Mouse (Mus musculus) G1E (cell line): ENCODE measurements around the gene Ank3. TPM values are rescaled to one million over a fixed set of nuclear protein-coding genes. Genes with fewer than 3 reads are reported as not detected.

Source experiments
- ATAC-seq: 2 replicates; pipeline ENCODE4 v1.8.0; 2016; ENCODE audit warnings: mild to moderate bottlenecking; ENCODE audit not compliant: insufficient number of reproducible peaks, poor library complexity, low FRiP score, severe bottlenecking; ENCODE audit errors: extremely low read depth
- DNase-seq: peaks from one replicate; pipeline ENCODE4 v3.0.0; 2012; ENCODE audit warnings: low spot score
- H3K27me3 ChIP-seq: 2 replicates; pipeline ENCODE4 v1.6.1; 2012; ENCODE audit warnings: mild to moderate bottlenecking, low read length, inconsistent platforms; ENCODE audit not compliant: insufficient read depth
- H3K36me3 ChIP-seq: replicated peaks from 2 replicates; pipeline ENCODE3; 2012; ENCODE audit warnings: mild to moderate bottlenecking, inconsistent platforms
- H3K4me1 ChIP-seq: 2 replicates; pipeline ENCODE4 v1.6.1; 2012; ENCODE audit warnings: low read depth, low read length, inconsistent platforms, mixed read lengths; ENCODE audit not compliant: insufficient read depth
- H3K4me3 ChIP-seq: 2 replicates; pipeline ENCODE4 v1.5.1; 2012; ENCODE audit warnings: low read depth, mild to moderate bottlenecking, inconsistent platforms, low read length, moderate library complexity, mixed read lengths
- H3K9me3 ChIP-seq: replicated peaks from 2 replicates; pipeline ENCODE4 v1.6.1; 2012; ENCODE audit warnings: inconsistent platforms
- CTCF ChIP-seq: IDR thresholded peaks from 2 replicates; pipeline ENCODE4 v1.5.1; 2012; ENCODE audit warnings: low read depth, low read length, inconsistent platforms, mixed read lengths
- GATA1 ChIP-seq: IDR thresholded peaks from 2 replicates; pipeline ENCODE4 v1.6.1; 2012; ENCODE audit warnings: borderline replicate concordance, low read length, inconsistent platforms, mixed read lengths
- GATA2 ChIP-seq: IDR thresholded peaks from 2 replicates; pipeline ENCODE4 v1.6.1; 2012; ENCODE audit warnings: low read depth, low read length, inconsistent platforms, borderline replicate concordance
- POLR2AphosphoS5 ChIP-seq: IDR thresholded peaks from 2 replicates; pipeline ENCODE4 v1.6.1; 2012; ENCODE audit warnings: low read depth, low read length, inconsistent platforms; ENCODE audit not compliant: insufficient replicate concordance
- TAL1 ChIP-seq: conservative IDR thresholded peaks from 2 replicates; pipeline ENCODE4 v1.6.1; 2012; ENCODE audit warnings: low read depth, low read length, inconsistent platforms, mixed read lengths
- polyA plus RNA-seq: library from polyadenylated mRNA; stranded (reverse); fragments of >175 nt; gene quantifications from 2 replicates; pipeline ENCODE4 v1.2.3, GENCODE M21; 2012
- total RNA-seq, 2 experiments: library from RNA; stranded (forward) in 1 of 2; stranded (reverse) in 1 of 2; fragments of 200-1000 nt in 1 of 2; fragments of >200 nt in 1 of 2; fragmentation: Nextera tagmentation in 1 of 2; gene quantifications; 2 replicates each; pipeline ENCODE4 v1.2.3; 2014 to 2017

Gene Ank3
- total and polyA plus RNA-seq, 3 experiments, result 0.98 TPM; not detected in 2

GRCm38 (mm10) chr10:69671505-69671904 lies 272.9 kb downstream of the Ank3 start:
- H3K27me3 ChIP-seq, result no peaks in the 10 kb centered on the region
- no peaks in the 10 kb centered on the region for H3K4me1 ChIP-seq
- DNase-seq, result no peak
- no peak overlapping the region for H3K4me3 ChIP-seq
- peaks cover 31% of the 10 kb centered on the region for H3K9me3 ChIP-seq
- no peak for ATAC-seq
- TF ChIP-seq TAL1, result no peak
- no peak for TF ChIP-seq CTCF
- TF ChIP-seq POLR2AphosphoS5, result no peak
- no peak for TF ChIP-seq GATA1
- TF ChIP-seq GATA2, result no peak
- H3K36me3 ChIP-seq, result no peaks in the 10 kb centered on the region

GRCm38 (mm10) chr10:69672545-69672944 lies 274.0 kb downstream of the Ank3 start:
- DNase-seq (no peak), ATAC-seq (no peak)
- Histone ChIP-seq H3K4me1 (no peaks in the 10 kb centered on the region), H3K36me3 (no peaks in the 10 kb centered on the region), H3K9me3 (peaks cover 24% of the 10 kb centered on the region), H3K27me3 (no peaks in the 10 kb centered on the region), H3K4me3 (no peak overlapping the region)
- TF ChIP-seq GATA2 (no peak), GATA1 (no peak), CTCF (no peak), TAL1 (no peak), POLR2AphosphoS5 (no peak)

GRCm38 (mm10) chr10:69678230-69678629 lies 279.7 kb downstream of the Ank3 start:
- DNase-seq (no peak), ATAC-seq (no peak)
- Histone ChIP-seq H3K9me3 (peaks cover 39% of the 10 kb centered on the region), H3K27me3 (no peaks in the 10 kb centered on the region), H3K4me3 (no peak overlapping the region), H3K36me3 (no peaks in the 10 kb centered on the region), H3K4me1 (no peaks in the 10 kb centered on the region)
- no peak for TF ChIP-seq GATA1
- TF ChIP-seq GATA2, result no peak
- no peak for TF ChIP-seq TAL1
- TF ChIP-seq CTCF, result no peak
- no peak for TF ChIP-seq POLR2AphosphoS5

GRCm38 (mm10) chr10:69686336-69686735 lies 287.8 kb downstream of the Ank3 start:
- TF ChIP-seq GATA1 (no peak), GATA2 (no peak)
- ATAC-seq, result no peak
- no peaks in the 10 kb centered on the region for H3K27me3 ChIP-seq

GRCm38 (mm10) chr10:69689096-69689495 lies 290.5 kb downstream of the Ank3 start:
- ATAC-seq (no peak), DNase-seq (no peak)
- Histone ChIP-seq H3K4me3 (no peak overlapping the region), H3K9me3 (peaks cover 56% of the 10 kb centered on the region), H3K4me1 (no peaks in the 10 kb centered on the region), H3K36me3 (no peaks in the 10 kb centered on the region), H3K27me3 (no peaks in the 10 kb centered on the region)
- TF ChIP-seq TAL1 (no peak), CTCF (no peak), GATA2 (no peak), POLR2AphosphoS5 (no peak), GATA1 (no peak)

More at GRCm38 (mm10) chr10:69686336-69686735, 287.8 kb downstream of the Ank3 start:
- H3K36me3 ChIP-seq, result no peaks in the 10 kb centered on the region
- no peaks in the 10 kb centered on the region for H3K4me1 ChIP-seq
- DNase-seq, result no peak
- peaks cover 49% of the 10 kb centered on the region for H3K9me3 ChIP-seq
- H3K4me3 ChIP-seq, result no peak overlapping the region

GRCm38 (mm10) chr10:69690131-69690960 lies 291.8 kb downstream of the Ank3 start:
- Histone ChIP-seq H3K4me3 (no peak overlapping the region), H3K27me3 (no peaks in the 10 kb centered on the region), H3K9me3 (peaks cover 62% of the 10 kb centered on the region), H3K4me1 (no peaks in the 10 kb centered on the region), H3K36me3 (no peaks in the 10 kb centered on the region)
- ATAC-seq (no peak; the same call in 1 of the 2 replicates), DNase-seq (no peak)
- TF ChIP-seq POLR2AphosphoS5 (no peak), GATA2 (no peak), TAL1 (no peak)
